Mouse (Mus musculus): Measurements from ENCODE around the gene Slc2a9. TPM values are rescaled to one million over a fixed set of nuclear protein-coding genes. Genes with fewer than 3 reads are reported as not detected.

Gene Slc2a9
- total RNA-seq, 2 experiments from 2014 or later = 3.4 to 4.2 TPM

GRCm38 (mm10) chr5:38476861-38477565 is 25.9 kb downstream of the Slc2a9 start:
- no peak for ATAC-seq (replicated peaks; ENCODE audit: poor library complexity)

- no peak for ATAC-seq (replicated peaks; ENCODE audit: poor library complexity)
Observed at GRCm38 (mm10) chr5:38470881-38471280, 32.1 kb downstream of the Slc2a9 start.

- ATAC-seq (replicated peaks; ENCODE audit: poor library complexity) = peak; percentile 86
Observed at GRCm38 (mm10) chr5:38469891-38470578, 32.9 kb downstream of the Slc2a9 start.

GRCm38 (mm10) chr5:38466569-38467110 is 36.3 kb downstream of the Slc2a9 start:
- no peak for ATAC-seq (replicated peaks; ENCODE audit: poor library complexity)

- ATAC-seq (replicated peaks; ENCODE audit: poor library complexity) = no peak
Observed at GRCm38 (mm10) chr5:38461261-38461660, 41.7 kb downstream of the Slc2a9 start.

- no peak for ATAC-seq (replicated peaks; ENCODE audit: poor library complexity)
Observed at GRCm38 (mm10) chr5:38450936-38451335, 52.0 kb downstream of the Slc2a9 start.

GRCm38 (mm10) chr5:38449607-38450006 is 53.3 kb downstream of the Slc2a9 start:
- no peak for ATAC-seq (replicated peaks; ENCODE audit: poor library complexity)

GRCm38 (mm10) chr5:38448121-38448520 is 54.8 kb downstream of the Slc2a9 start:
- ATAC-seq (replicated peaks; ENCODE audit: poor library complexity) = no peak

- no peak for ATAC-seq (replicated peaks; ENCODE audit: poor library complexity)
Observed at GRCm38 (mm10) chr5:38446316-38446975, 56.5 kb downstream of the Slc2a9 start.

GRCm38 (mm10) chr5:38441088-38441839 is 61.7 kb downstream of the Slc2a9 start:
- ATAC-seq (replicated peaks; ENCODE audit: poor library complexity) = no peak

GRCm38 (mm10) chr5:38440252-38441005 is 62.5 kb downstream of the Slc2a9 start:
- no peak for ATAC-seq (replicated peaks; ENCODE audit: poor library complexity)

- no peak for ATAC-seq (replicated peaks; ENCODE audit: poor library complexity)
Observed at GRCm38 (mm10) chr5:38436681-38437080, 66.3 kb downstream of the Slc2a9 start.

GRCm38 (mm10) chr5:38434875-38435274 is 68.1 kb downstream of the Slc2a9 start:
- no peak for ATAC-seq (replicated peaks; ENCODE audit: poor library complexity)

GRCm38 (mm10) chr5:38431201-38431600 is 71.7 kb downstream of the Slc2a9 start:
- ATAC-seq (replicated peaks; ENCODE audit: poor library complexity) = no peak

- no peak for ATAC-seq (replicated peaks; ENCODE audit: poor library complexity)
Observed at GRCm38 (mm10) chr5:38429106-38429505, 73.8 kb downstream of the Slc2a9 start.

- no peak for ATAC-seq (replicated peaks; ENCODE audit: poor library complexity)
Observed at GRCm38 (mm10) chr5:38427757-38428156, 75.2 kb downstream of the Slc2a9 start.

GRCm38 (mm10) chr5:38425569-38425968 is 77.4 kb downstream of the Slc2a9 start:
- ATAC-seq (replicated peaks; ENCODE audit: poor library complexity) = no peak

GRCm38 (mm10) chr5:38422426-38422825 is 80.5 kb downstream of the Slc2a9 start:
- no peak for ATAC-seq (replicated peaks; ENCODE audit: poor library complexity)

- ATAC-seq (replicated peaks; ENCODE audit: poor library complexity) = no peak
Observed at GRCm38 (mm10) chr5:38418799-38419198, 84.1 kb downstream of the Slc2a9 start.

GRCm38 (mm10) chr5:38403612-38404011 is 99.3 kb downstream of the Slc2a9 start:
- no peak for ATAC-seq (replicated peaks; ENCODE audit: poor library complexity)
